Mouse (Mus musculus) CH12.LX (cell line): ENCODE measurements around the gene Zbtb5. TPM values are rescaled to one million over a fixed set of nuclear protein-coding genes. Genes with fewer than 3 reads are reported as not detected.

Experiments used
- DNase-seq: peaks from one replicate; pipeline ENCODE4 v3.0.0-alpha.2; 2013; ENCODE audit errors: extremely low read depth
- H3K27ac ChIP-seq: 2 replicates; pipeline ENCODE4 v1.5.1; 2012; ENCODE audit warnings: low read depth, mild to moderate bottlenecking, control low read depth, moderate library complexity; ENCODE audit not compliant: insufficient read depth
- H3K27me3 ChIP-seq: replicated peaks from 2 replicates; pipeline ENCODE3; 2012; ENCODE audit warnings: inconsistent platforms
- H3K36me3 ChIP-seq, 2 experiments: replicated peaks in 1 of 2; 2 replicates each; pipeline versions ENCODE3 to v1.6.1; 2012; ENCODE audit warnings: inconsistent platforms in 1 of 2, low read length in 1 of 2, mild to moderate bottlenecking in 1 of 2, mixed read lengths in 1 of 2, moderate library complexity in 1 of 2; ENCODE audit not compliant: control insufficient read depth in 1 of 2, insufficient read depth in 1 of 2
- H3K4me1 ChIP-seq, 2 experiments: 2 replicates each; pipeline ENCODE4 v1.6.1; 2012; ENCODE audit warnings: inconsistent platforms in 1 of 2, moderate library complexity in 1 of 2; ENCODE audit not compliant: insufficient read depth in 2 of 2, control insufficient read depth in 1 of 2
- H3K4me2 ChIP-seq: 2 replicates; pipeline ENCODE4 v1.6.1; 2012; ENCODE audit warnings: low read depth, mild to moderate bottlenecking, control low read depth; ENCODE audit not compliant: poor library complexity, insufficient read depth, severe bottlenecking
- H3K4me3 ChIP-seq, 3 experiments: fragments of 150-350 bp in 1 of 3; sonication (generic) in 1 of 3; replicated peaks in 1 of 3; 2 replicates each; pipeline versions ENCODE3 to v1.5.1; 2011 to 2012; ENCODE audit warnings: low read depth in 2 of 3, low read length in 2 of 3, mild to moderate bottlenecking in 2 of 3, moderate library complexity in 2 of 3, control low read depth in 1 of 3, improper control_type of control experiment in 1 of 3, inconsistent platforms in 1 of 3, mixed read lengths in 1 of 3; ENCODE audit not compliant: poor library complexity in 1 of 3
- H3K79me2 ChIP-seq: replicated peaks from 2 replicates; pipeline ENCODE4 v1.6.1; 2012; ENCODE audit warnings: mild to moderate bottlenecking, moderate library complexity; ENCODE audit not compliant: control insufficient read depth, poor library complexity, insufficient read depth, severe bottlenecking; ENCODE audit errors: extremely low read depth
- H3K9ac ChIP-seq: 2 replicates; pipeline ENCODE4 v1.6.1; 2012; ENCODE audit warnings: low read depth, mild to moderate bottlenecking, control low read depth, moderate library complexity; ENCODE audit not compliant: insufficient read depth
- H3K9me3 ChIP-seq: replicated peaks from 2 replicates; pipeline ENCODE3; 2012; ENCODE audit warnings: low read length, inconsistent platforms, mixed read lengths
- BHLHE40 ChIP-seq: IDR thresholded peaks from 2 replicates; pipeline ENCODE4 v1.6.1; 2011; ENCODE audit warnings: mild to moderate bottlenecking, low read depth, low read length, improper control_type of control experiment
- CHD1 ChIP-seq: IDR thresholded peaks from 2 replicates; pipeline ENCODE4 v1.6.1; 2012; ENCODE audit warnings: low read depth, low read length, improper control_type of control experiment, inconsistent platforms
- CHD2 ChIP-seq: IDR thresholded peaks from 2 replicates; pipeline ENCODE4 v1.6.1; 2011; ENCODE audit warnings: low read length, improper control_type of control experiment
- CTCF ChIP-seq, 2 experiments: IDR thresholded peaks in 1 of 2; conservative IDR thresholded peaks in 1 of 2; 2 replicates each; pipeline ENCODE4 v1.5.1; 2011 to 2012; ENCODE audit warnings: low read depth in 2 of 2, low read length in 2 of 2, improper control_type of control experiment in 1 of 2, inconsistent platforms in 1 of 2, mild to moderate bottlenecking in 1 of 2, moderate library complexity in 1 of 2
- E2F4 ChIP-seq: IDR thresholded peaks from 2 replicates; pipeline ENCODE4 v1.6.1; 2011; ENCODE audit warnings: low read depth, low read length, improper control_type of control experiment; ENCODE audit not compliant: insufficient replicate concordance
- ELF1 ChIP-seq: IDR thresholded peaks from 2 replicates; pipeline ENCODE4 v1.6.1; 2014; ENCODE audit warnings: low read depth, mild to moderate bottlenecking, inconsistent platforms, low read length, improper control_type of control experiment
- EP300 ChIP-seq: IDR thresholded peaks from 2 replicates; pipeline ENCODE4 v1.6.1; 2011; ENCODE audit warnings: low read length, improper control_type of control experiment
- ETS1 ChIP-seq: conservative IDR thresholded peaks from 2 replicates; pipeline ENCODE4 v1.6.1; 2012; ENCODE audit warnings: low read depth, mild to moderate bottlenecking, inconsistent platforms, low read length, improper control_type of control experiment, moderate library complexity
- GABPA ChIP-seq: IDR thresholded peaks from 2 replicates; pipeline ENCODE4 v1.6.1; 2012; ENCODE audit warnings: low read depth, low read length, improper control_type of control experiment, inconsistent platforms; ENCODE audit not compliant: insufficient replicate concordance
- HCFC1 ChIP-seq: IDR thresholded peaks from 2 replicates; pipeline ENCODE4 v1.6.1; 2012; ENCODE audit warnings: low read depth, mild to moderate bottlenecking, inconsistent platforms, low read length, improper control_type of control experiment
- IRF4 ChIP-seq: IDR thresholded peaks from 2 replicates; pipeline ENCODE4 v1.6.1; 2014; ENCODE audit warnings: low read depth, mild to moderate bottlenecking, inconsistent platforms, low read length, improper control_type of control experiment
- JUN ChIP-seq: IDR thresholded peaks from 2 replicates; pipeline ENCODE4 v1.6.1; 2011; ENCODE audit warnings: low read depth, mild to moderate bottlenecking, low read length, improper control_type of control experiment, moderate library complexity; ENCODE audit not compliant: insufficient read depth
- JUND ChIP-seq: conservative IDR thresholded peaks from 2 replicates; pipeline ENCODE4 v1.6.1; 2011; ENCODE audit warnings: low read depth, low read length, improper control_type of control experiment
- KAT2A ChIP-seq: IDR thresholded peaks from 2 replicates; pipeline ENCODE4 v1.6.1; 2012; ENCODE audit warnings: low read length, improper control_type of control experiment, inconsistent platforms; ENCODE audit not compliant: insufficient replicate concordance
- MAFK ChIP-seq: IDR thresholded peaks from 2 replicates; pipeline ENCODE4 v1.6.1; 2011; ENCODE audit warnings: low read length, improper control_type of control experiment; ENCODE audit not compliant: insufficient replicate concordance
- MAX ChIP-seq: IDR thresholded peaks from 2 replicates; pipeline ENCODE4 v1.6.1; 2011; ENCODE audit warnings: low read length, improper control_type of control experiment
- MAZ ChIP-seq: IDR thresholded peaks from 2 replicates; pipeline ENCODE4 v1.6.1; 2012; ENCODE audit warnings: low read depth, mild to moderate bottlenecking, inconsistent platforms, low read length, improper control_type of control experiment, moderate library complexity
- MEF2A ChIP-seq: IDR thresholded peaks from 2 replicates; pipeline ENCODE4 v1.6.1; 2014; ENCODE audit warnings: low read depth, mild to moderate bottlenecking, inconsistent platforms, low read length, improper control_type of control experiment, borderline replicate concordance
- MXI1 ChIP-seq: IDR thresholded peaks from 2 replicates; pipeline ENCODE4 v1.6.1; 2011; ENCODE audit warnings: mild to moderate bottlenecking, low read depth, low read length, improper control_type of control experiment
- MYC ChIP-seq: IDR thresholded peaks from 2 replicates; pipeline ENCODE4 v1.6.1; 2011; ENCODE audit warnings: low read depth, mild to moderate bottlenecking, improper control_type of control experiment, low read length
- NELFE ChIP-seq: IDR thresholded peaks from 2 replicates; pipeline ENCODE4 v1.6.1; 2011; ENCODE audit warnings: low read depth, low read length, improper control_type of control experiment
- NRF1 ChIP-seq: IDR thresholded peaks from 2 replicates; pipeline ENCODE4 v1.6.1; 2014; ENCODE audit warnings: low read depth, mild to moderate bottlenecking, inconsistent platforms, low read length, improper control_type of control experiment, moderate library complexity
- PAX5 ChIP-seq: IDR thresholded peaks from 2 replicates; pipeline ENCODE4 v1.6.1; 2012; ENCODE audit warnings: low read length, inconsistent platforms, mixed read lengths
- POLR2A ChIP-seq: IDR thresholded peaks from 2 replicates; pipeline ENCODE4 v1.6.1; 2011; ENCODE audit warnings: low read depth, mild to moderate bottlenecking, improper control_type of control experiment, low read length
- POLR2AphosphoS2 ChIP-seq: IDR thresholded peaks from 2 replicates; pipeline ENCODE4 v1.6.1; 2011; ENCODE audit warnings: low read depth, low read length, improper control_type of control experiment
- RAD21 ChIP-seq: IDR thresholded peaks from 2 replicates; pipeline ENCODE4 v1.6.1; 2011; ENCODE audit warnings: low read depth, mild to moderate bottlenecking, low read length, improper control_type of control experiment, moderate library complexity
- RCOR1 ChIP-seq: conservative IDR thresholded peaks from 2 replicates; pipeline ENCODE4 v1.6.1; 2012; ENCODE audit warnings: low read depth, mild to moderate bottlenecking, inconsistent platforms, low read length, improper control_type of control experiment
- SIN3A ChIP-seq: IDR thresholded peaks from 2 replicates; pipeline ENCODE4 v1.6.1; 2012; ENCODE audit warnings: low read length, improper control_type of control experiment, inconsistent platforms
- SMC3 ChIP-seq: IDR thresholded peaks from 2 replicates; pipeline ENCODE4 v1.6.1; 2011; ENCODE audit warnings: low read depth, low read length, improper control_type of control experiment
- TBP ChIP-seq: conservative IDR thresholded peaks from 2 replicates; pipeline ENCODE4 v1.6.1; 2011; ENCODE audit warnings: low read depth, low read length, improper control_type of control experiment
- TCF12 ChIP-seq: IDR thresholded peaks from 2 replicates; pipeline ENCODE4 v1.6.1; 2014; ENCODE audit warnings: low read depth, mild to moderate bottlenecking, inconsistent platforms, low read length, improper control_type of control experiment
- UBTF ChIP-seq: IDR thresholded peaks from 2 replicates; pipeline ENCODE4 v1.6.1; 2012; ENCODE audit warnings: low read depth, mild to moderate bottlenecking, inconsistent platforms, low read length, improper control_type of control experiment, moderate library complexity
- USF1 ChIP-seq: IDR thresholded peaks from 2 replicates; pipeline ENCODE4 v1.6.1; 2014; ENCODE audit warnings: low read depth, mild to moderate bottlenecking, inconsistent platforms, low read length, improper control_type of control experiment
- USF2 ChIP-seq: conservative IDR thresholded peaks from 2 replicates; pipeline ENCODE4 v1.6.1; 2011; ENCODE audit warnings: low read depth, low read length, improper control_type of control experiment
- ZC3H11A ChIP-seq: IDR thresholded peaks from 2 replicates; pipeline ENCODE4 v1.6.1; 2012; ENCODE audit warnings: low read depth, mild to moderate bottlenecking, inconsistent platforms, low read length, improper control_type of control experiment
- ZKSCAN1 ChIP-seq: IDR thresholded peaks from 2 replicates; pipeline ENCODE4 v1.6.1; 2012; ENCODE audit warnings: low read depth, inconsistent platforms, low read length, improper control_type of control experiment, borderline replicate concordance
- ZMIZ1 ChIP-seq: IDR thresholded peaks from 2 replicates; pipeline ENCODE4 v1.6.1; 2012; ENCODE audit warnings: low read depth, mild to moderate bottlenecking, inconsistent platforms, low read length, improper control_type of control experiment
- ZNF384 ChIP-seq: IDR thresholded peaks from 2 replicates; pipeline ENCODE4 v1.6.1; 2012; ENCODE audit warnings: low read depth, low read length, improper control_type of control experiment, inconsistent platforms
- dilution Hi-C: fragments of 300-500 bp; cut with MboI; formaldehyde crosslinking; loops from 2 replicates; pipeline ENCODE4 v1.14.3; 2020; ENCODE audit warnings: low sequenced_read_pairs; ENCODE audit not compliant: extremely low pct_unique_long_range_greater_than_20kb, extremely low pct_ligation_motif_present
- in situ Hi-C: fragments of 300-500 bp; cut with MboI; formaldehyde crosslinking; loops from 3 replicates; pipeline ENCODE4 v1.14.3; 2019; ENCODE audit warnings: low sequenced_read_pairs, low pct_ligation_motif_present, low pct_unique_long_range_greater_than_20kb, mixed read lengths
- polyA plus RNA-seq: library from polyadenylated mRNA; unstranded; fragments of >175 nt; gene quantifications from 2 replicates; pipeline ENCODE4 v1.2.1, GENCODE M21; 2012; ENCODE audit warnings: low read depth; ENCODE audit not compliant: insufficient read length
- total RNA-seq, 2 experiments: library from RNA; depleted of rRNA; stranded (reverse); fragments of 300-350 nt in 1 of 2; fragments of >200 nt in 1 of 2; gene quantifications; 2 replicates each; pipeline ENCODE4 v1.2.3; 2012 to 2014

Gene Zbtb5
- total and polyA plus RNA-seq, 3 experiments = 8.2 to 10.4 (median 10.0) TPM

GRCm38 (mm10) chr4:44973871-44974270 is 38.3 kb downstream of the Zbtb5 start (continued):
- TF ChIP-seq JUND (no peak), ZKSCAN1 (no peak)

- dilution Hi-C loops = no loop called here
- peak; percentile 76 for DNase-seq
- in situ Hi-C loops = loop anchor here (10.0 kb wide), 1 partner anchor 299 kb away; no protein-coding TSS in a partner anchor
- Histone ChIP-seq H3K9me3 (peaks cover 46% of the 10 kb centered on the region), H3K36me3 (peaks cover 0 to 29% of the 10 kb centered on the region in 2 experiments), H3K9ac (no peak overlapping the region), H3K27ac (no peak overlapping the region), H3K79me2 (no peaks in the 10 kb centered on the region), H3K27me3 (no peaks in the 10 kb centered on the region), H3K4me1 (peaks cover 24 to 38% of the 10 kb centered on the region in 2 experiments), H3K4me2 (no peak overlapping the region), H3K4me3 (no peak overlapping the region)
- no peak for TF ChIP-seq CHD1
- peak; percentile 19; the same call in 1 of the 2 replicates for TF ChIP-seq USF2
- no peak for TF ChIP-seq EP300
- no peak for TF ChIP-seq MAZ
- peak; percentile 56; the same call in 1 of the 2 replicates for TF ChIP-seq NELFE
- 0 out of 2 replicates have a peak, but pooled peaks have one; percentile 17 for TF ChIP-seq TBP
- TF ChIP-seq KAT2A = no peak
- no peak for TF ChIP-seq RCOR1
- TF ChIP-seq MAX = no peak
- 0 out of 2 replicates have a peak, but pooled peaks have one; percentile 26 for TF ChIP-seq MYC
- TF ChIP-seq UBTF = no peak
- TF ChIP-seq IRF4 = peak; percentile 69; the same call in 1 of the 2 replicates
- no peak for TF ChIP-seq GABPA
- TF ChIP-seq MXI1 = peak; percentile 41; the same call in 1 of the 2 replicates
- no peak for TF ChIP-seq JUN
- TF ChIP-seq JUND = no peak
- TF ChIP-seq SIN3A = no peak
- no peak for TF ChIP-seq POLR2AphosphoS2
- no peak for TF ChIP-seq USF1
- TF ChIP-seq HCFC1 = peak; percentile 58
- TF ChIP-seq ETS1 = no peak
- peak; percentile 84 for TF ChIP-seq SMC3
- TF ChIP-seq MEF2A = peak; percentile 56; the same call in 1 of the 2 replicates
- TF ChIP-seq CHD2 = 0 out of 2 replicates have a peak, but pooled peaks have one; percentile 22
- no peak for TF ChIP-seq E2F4
- TF ChIP-seq BHLHE40 = peak; percentile 46; the same call in 1 of the 2 replicates
- peak; percentile 81 for TF ChIP-seq RAD21
- peak; percentile 54 to 99; a peak in 3 of 4 replicates for TF ChIP-seq CTCF (conservative IDR thresholded peaks at IDR 0.05 in 1 of 2, IDR thresholded peaks at IDR 0.05 in 1 of 2; ENCODE audit: low read depth in 2 of 2, low read length in 2 of 2)
- no peak for TF ChIP-seq ELF1
- TF ChIP-seq ZNF384 = no peak
- TF ChIP-seq POLR2A = no peak; the same call in 1 of the 2 replicates
- no peak for TF ChIP-seq PAX5
- TF ChIP-seq ZMIZ1 = no peak
- 0 out of 2 replicates have a peak, but pooled peaks have one; percentile 10 for TF ChIP-seq ZC3H11A
- TF ChIP-seq MAFK = no peak
- TF ChIP-seq TCF12 = peak; percentile 67; the same call in 1 of the 2 replicates
- no peak for TF ChIP-seq NRF1
- TF ChIP-seq ZKSCAN1 = no peak
Measured at GRCm38 (mm10) chr4:44973450-44973849, 38.8 kb downstream of the Zbtb5 start.
